Mouse (Mus musculus) limb, embryonic 14.5 days (tissue): ENCODE measurements at regions not wholly inside any gene's neighbourhood (a gene's known extent, or its start where the extent isn't known, plus 50 kb on each side); places are given as distances from the start of the nearest gene placed in this dataset.

Source experiments
- ATAC-seq: fragments of 200-750 bp; cut with Nextera tagmentation; 2 replicates; pipeline ENCODE4 v1.8.0; 2017; ENCODE audit warnings: low read depth, moderate number of reproducible peaks, moderate TSS enrichment; ENCODE audit not compliant: low FRiP score
- DNase-seq: peaks from one replicate; pipeline ENCODE4 v3.0.0-alpha.2; 2015; ENCODE audit warnings: low spot score
- H3K27ac ChIP-seq: fragments of 300-500 bp; sonication (generic); replicated peaks from 2 replicates; pipeline ENCODE4 v1.5.1; 2014; ENCODE audit warnings: low read depth, mild to moderate bottlenecking, low read length, moderate library complexity, mixed read lengths
- H3K27me3 ChIP-seq: fragments of 300-500 bp; sonication (generic); 2 replicates; pipeline ENCODE4 v1.6.1; 2014; ENCODE audit warnings: low read length, mixed read lengths; ENCODE audit not compliant: control insufficient read depth, insufficient read depth
- H3K36me3 ChIP-seq: fragments of 300-500 bp; sonication (generic); 2 replicates; pipeline ENCODE4 v1.6.1; 2014; ENCODE audit warnings: mild to moderate bottlenecking, low read length, moderate library complexity, mixed read lengths; ENCODE audit not compliant: control insufficient read depth, insufficient read depth
- H3K4me1 ChIP-seq: fragments of 300-500 bp; sonication (generic); 2 replicates; pipeline ENCODE4 v1.6.1; 2014; ENCODE audit warnings: antibody characterized with exemption, low read length, mixed read lengths; ENCODE audit not compliant: control insufficient read depth, insufficient read depth
- H3K4me2 ChIP-seq: fragments of 300-500 bp; sonication (generic); replicated peaks from 2 replicates; pipeline ENCODE4 v1.6.1; 2014; ENCODE audit warnings: low read depth, mild to moderate bottlenecking, low read length, moderate library complexity; ENCODE audit not compliant: severe bottlenecking
- H3K4me3 ChIP-seq: fragments of 300-500 bp; sonication (generic); replicated peaks from 2 replicates; pipeline ENCODE4 v1.5.1; 2014; ENCODE audit warnings: low read length
- H3K9ac ChIP-seq: fragments of 300-500 bp; sonication (generic); 2 replicates; pipeline ENCODE4 v1.6.1; 2014; ENCODE audit warnings: mild to moderate bottlenecking, low read depth, low read length, moderate library complexity; ENCODE audit not compliant: severe bottlenecking
- H3K9me3 ChIP-seq: fragments of 300-500 bp; sonication (generic); 2 replicates; pipeline ENCODE4 v1.6.1; 2016; ENCODE audit warnings: low read length; ENCODE audit not compliant: control insufficient read depth
- POLR2A ChIP-seq: fragments of 200-500 bp; IDR thresholded peaks from 2 replicates; pipeline ENCODE4 v1.8.0; 2012; ENCODE audit warnings: inconsistent platforms, mild to moderate bottlenecking, moderate library complexity, borderline replicate concordance; ENCODE audit not compliant: insufficient read depth, insufficient read length; ENCODE audit errors: extremely low read depth
- WGBS: fragments of 180-500 bp; shearing (Covaris S2); extraction: QIAGEN DNeasy Blood & Tissue Kit; methylation state at CpG from one replicate; pipeline ENCODE4 v1.1.7; 2014; 5-methylcytosine and 5-hydroxymethylcytosine counted together

DNA sequence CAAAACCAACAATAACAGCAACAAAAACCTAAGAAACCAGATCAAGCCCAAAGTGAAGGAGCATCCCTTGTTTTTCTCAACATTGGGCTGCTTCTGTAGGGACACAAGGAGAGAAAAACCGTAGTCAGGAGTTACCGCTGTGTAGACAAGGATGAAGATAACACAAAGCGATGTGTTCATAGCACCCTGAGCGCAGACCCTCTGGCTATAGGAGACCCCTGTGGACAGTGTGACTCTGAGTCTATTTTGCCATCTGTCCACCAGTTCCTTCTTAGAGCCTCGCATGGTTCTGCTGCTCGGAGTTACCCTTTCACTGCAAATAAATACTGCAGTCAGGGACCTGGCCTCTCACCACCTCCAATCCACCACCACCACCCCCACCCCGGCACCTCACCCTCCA, 263.7 kb upstream of the Jarid2 start:
- DNase-seq: no peak
- H3K27me3 ChIP-seq: no peaks in the 10 kb centered on the region
- ATAC-seq: no peak
- H3K36me3 ChIP-seq: no peaks in the 10 kb centered on the region
- no peaks in the 10 kb centered on the region for H3K9me3 ChIP-seq
- 72% methylated on average over 7 of the region's 7 CpGs for WGBS
- TF ChIP-seq POLR2A: no peak
- no peak overlapping the region for H3K27ac ChIP-seq
- no peak overlapping the region for H3K4me2 ChIP-seq
- H3K9ac ChIP-seq: no peak overlapping the region
- H3K4me1 ChIP-seq: peaks cover 6% of the 10 kb centered on the region; the same call in 1 of the 2 replicates
- no peak overlapping the region for H3K4me3 ChIP-seq

GRCm38 (mm10) chr13:44468963-44469674, 260.2 kb upstream of the Jarid2 start:
- Histone ChIP-seq H3K4me1 (peaks cover 15% of the 10 kb centered on the region), H3K4me3 (no peak overlapping the region), H3K27me3 (no peaks in the 10 kb centered on the region), H3K27ac (no peak overlapping the region), H3K9ac (no peak overlapping the region), H3K9me3 (no peaks in the 10 kb centered on the region), H3K36me3 (no peaks in the 10 kb centered on the region), H3K4me2 (no peak overlapping the region)
- ATAC-seq (no peak), DNase-seq (peak; percentile 23)
- WGBS: 59% methylated on average over 14 of the region's 14 CpGs
- TF ChIP-seq POLR2A: no peak

DNA sequence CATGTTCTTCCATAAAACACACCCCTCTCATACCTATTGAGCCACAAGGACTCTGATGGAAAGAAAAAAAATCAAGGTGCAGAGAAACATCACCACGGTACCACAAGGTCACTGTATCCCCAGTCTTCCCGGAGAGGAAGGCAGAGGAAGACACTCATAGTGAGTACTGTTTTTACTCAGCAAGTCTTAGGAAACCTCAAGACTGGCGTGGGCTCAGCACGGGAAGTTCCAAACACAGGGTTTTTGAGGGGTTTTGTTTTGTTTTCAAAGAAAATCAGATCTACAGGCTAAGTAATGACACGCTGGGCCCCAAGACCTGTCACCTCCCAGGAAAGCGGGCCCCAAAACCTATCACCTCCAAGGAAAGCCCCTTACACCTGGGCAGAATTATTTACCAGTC, 259.6 kb upstream of the Jarid2 start:
- H3K9ac ChIP-seq: no peak overlapping the region
- ATAC-seq (no peak), DNase-seq (no peak)
- 76% methylated on average over 6 of the region's 6 CpGs for WGBS
- no peak for TF ChIP-seq POLR2A
- H3K4me1 ChIP-seq: peaks cover 15% of the 10 kb centered on the region
- H3K36me3 ChIP-seq: no peaks in the 10 kb centered on the region
- no peaks in the 10 kb centered on the region for H3K27me3 ChIP-seq
- H3K4me3 ChIP-seq: no peak overlapping the region
- no peak overlapping the region for H3K27ac ChIP-seq
- no peak overlapping the region for H3K4me2 ChIP-seq
- H3K9me3 ChIP-seq: no peaks in the 10 kb centered on the region

GRCm38 (mm10) chr13:44473200-44473599, 256.1 kb upstream of the Jarid2 start:
- ATAC-seq (no peak), DNase-seq (no peak)
- no peak for TF ChIP-seq POLR2A
- WGBS: 51% methylated on average over 6 of the region's 6 CpGs
- Histone ChIP-seq H3K9ac (no peak overlapping the region), H3K9me3 (no peaks in the 10 kb centered on the region), H3K4me1 (peaks cover 18% of the 10 kb centered on the region), H3K4me3 (no peak overlapping the region), H3K4me2 (no peak overlapping the region), H3K27me3 (no peaks in the 10 kb centered on the region), H3K36me3 (no peaks in the 10 kb centered on the region), H3K27ac (no peak overlapping the region)

DNA sequence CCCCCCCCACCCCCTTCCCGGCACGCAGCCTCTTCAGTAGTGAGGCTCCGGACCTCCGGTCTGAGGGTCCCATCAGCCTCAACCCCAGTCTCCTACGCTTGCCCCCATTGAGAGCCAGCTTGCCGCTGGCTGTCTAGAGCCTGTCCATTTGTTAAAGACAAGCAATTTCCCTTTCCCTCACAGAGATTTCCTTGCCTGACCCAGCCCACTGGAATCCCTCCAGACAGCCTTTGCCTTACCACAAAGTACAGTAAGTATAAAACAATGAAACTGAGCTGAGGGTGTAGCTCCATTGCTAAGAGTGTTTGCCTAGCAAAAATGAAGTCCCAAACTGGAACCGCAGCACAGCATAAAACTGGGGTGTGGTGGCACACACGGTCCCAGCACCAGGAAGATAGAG, 252.4 kb upstream of the Jarid2 start:
- Histone ChIP-seq H3K27ac (peak overlapping the region; percentile 43; the same call in 1 of the 2 replicates), H3K4me1 (peaks cover 19% of the 10 kb centered on the region), H3K9me3 (no peaks in the 10 kb centered on the region), H3K36me3 (no peaks in the 10 kb centered on the region), H3K27me3 (no peaks in the 10 kb centered on the region), H3K4me3 (no peak overlapping the region), H3K9ac (no peak overlapping the region; the same call in 1 of the 2 replicates), H3K4me2 (0 out of 2 replicates have a peak overlapping the region, but pooled peaks have one; percentile 2)
- no peak for ATAC-seq
- peak; percentile 27 for DNase-seq
- TF ChIP-seq POLR2A: no peak
- whole genome bisulfite sequencing: 54% methylated on average over 8 of the region's 8 CpGs

- WGBS: 70% methylated on average over 7 of the region's 7 CpGs
- peaks cover 21% of the 10 kb centered on the region for H3K4me1 ChIP-seq
- no peak overlapping the region for H3K4me2 ChIP-seq
- H3K27me3 ChIP-seq: no peaks in the 10 kb centered on the region
- H3K27ac ChIP-seq: no peak overlapping the region
- no peaks in the 10 kb centered on the region for H3K36me3 ChIP-seq
- ATAC-seq (no peak), DNase-seq (no peak)
- H3K9me3 ChIP-seq: no peaks in the 10 kb centered on the region
- H3K9ac ChIP-seq: no peak overlapping the region
- TF ChIP-seq POLR2A: no peak
- H3K4me3 ChIP-seq: no peak overlapping the region
These were observed 249.1 kb upstream of the Jarid2 start for GRCm38 (mm10) chr13:44480128-44480527.
